Mouse (Mus musculus) adrenal gland, adult (tissue): Measurements from ENCODE around the gene Tsx.
A peak's percentile ranks its signal among the peaks of the same experiment; 100 is the strongest.
"Not testable (repeated sequence)": the region's sequence is repeated elsewhere in the genome, so short reads cannot be mapped to it uniquely, and the experiment has no call there.

Experiments used
- DNase-seq, 2 experiments: peaks; one replicate each; pipeline ENCODE4 v3.0.0; 2022 to 2023; ENCODE audit warnings: low spot score in 1 of 2; ENCODE audit not compliant: inconsistent age in 2 of 2

Tsx gene

GRCm38 (mm10) chrX:103414167-103414566 lies at the start of gene Tsx:
TSS of gene Tsx (plus strand) at chrX:103414467.
- DNase-seq, result no peak

GRCm38 (mm10) chrX:103366201-103366600 lies 48.1 kb upstream of the Tsx start:
- peak; percentile 48 to 72 for DNase-seq

- no peak for DNase-seq
Measured at GRCm38 (mm10) chrX:103368650-103369049, 45.6 kb upstream of the Tsx start.

GRCm38 (mm10) chrX:103371221-103371620 lies 43.0 kb upstream of the Tsx start:
- no peak for DNase-seq

DNA sequence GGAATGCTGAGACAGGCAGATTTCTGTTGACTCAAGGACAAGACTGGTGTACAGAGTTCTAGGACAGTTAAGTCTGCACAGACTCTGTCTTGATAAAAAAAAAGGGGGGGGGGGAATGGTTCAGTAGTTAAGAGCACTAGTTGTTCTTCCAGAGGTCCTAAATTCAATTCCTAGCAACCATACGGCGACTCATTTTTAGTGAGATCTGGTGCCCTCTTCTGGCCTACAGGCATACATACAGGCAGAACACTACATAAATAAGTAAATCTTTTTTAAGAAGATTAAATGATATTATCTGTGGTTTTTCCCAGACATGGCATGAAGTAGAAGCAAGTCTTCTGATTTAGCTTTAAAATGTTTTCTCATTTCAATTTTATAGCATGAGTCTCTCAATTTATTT lies 42.6 kb upstream of the Tsx start:
- DNase-seq, result no peak

DNA sequence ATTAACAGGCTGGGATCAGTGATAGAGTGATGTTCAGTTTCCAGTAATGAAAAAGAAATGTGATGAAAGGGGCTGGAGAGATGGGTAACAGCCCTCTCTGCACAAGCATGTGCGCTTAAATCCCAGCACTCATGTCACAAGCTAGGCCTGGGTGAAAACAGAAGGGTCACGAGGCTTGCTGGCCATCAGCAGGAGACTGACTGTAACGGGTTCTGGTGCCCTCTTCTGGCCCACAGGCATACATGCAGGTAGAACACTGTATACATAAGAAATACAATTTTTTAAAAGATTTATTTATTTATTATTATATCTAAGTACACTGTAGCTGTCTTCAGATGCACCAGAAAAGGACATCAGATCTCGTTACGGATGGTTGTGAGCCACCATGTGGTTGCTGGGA lies 40.0 kb upstream of the Tsx start:
- DNase-seq, result peak in 1 of 2 experiments; percentile 6

DNA sequence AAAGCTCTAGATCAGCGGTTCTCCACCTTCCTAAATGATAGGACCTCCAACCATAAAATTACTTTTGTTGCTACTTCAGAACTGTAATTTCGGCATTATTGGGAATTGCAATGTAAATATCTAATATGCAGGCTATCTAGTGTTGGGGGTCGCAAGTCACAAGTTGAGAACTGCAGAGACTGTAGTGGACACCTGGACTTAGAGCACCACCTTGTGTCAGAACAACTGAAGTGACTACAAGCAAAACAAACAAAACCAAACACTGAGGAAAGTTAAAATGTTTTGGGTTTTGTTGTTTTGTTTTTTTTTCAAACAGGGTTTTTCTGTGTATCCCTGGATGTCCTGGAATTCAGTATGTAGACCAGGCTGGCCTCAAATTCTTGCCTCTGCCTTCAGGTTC lies 29.7 kb upstream of the Tsx start:
- no peak for DNase-seq

- DNase-seq, result no peak
Measured at GRCm38 (mm10) chrX:103388131-103388530, 26.1 kb upstream of the Tsx start.

DNA sequence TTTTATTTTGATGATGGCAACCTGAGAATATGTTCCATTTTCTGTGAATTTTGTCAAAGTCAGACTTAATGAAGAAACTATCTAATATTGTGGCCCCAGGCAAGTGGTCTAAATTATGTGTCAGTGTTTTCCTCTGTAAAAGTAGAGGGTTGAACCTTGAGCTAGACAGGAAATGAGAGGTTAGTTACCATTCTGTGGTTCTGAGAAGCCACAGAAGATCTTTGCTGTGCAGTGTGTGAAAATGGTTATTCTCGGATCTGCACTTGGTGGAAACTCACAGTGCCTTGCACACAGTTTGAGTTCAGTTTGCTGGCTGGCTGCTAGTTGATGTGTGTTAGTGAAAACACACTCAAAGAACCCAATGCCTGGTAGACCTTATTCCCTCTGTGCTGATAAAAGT lies 20.4 kb upstream of the Tsx start:
- DNase-seq, result no peak

- DNase-seq, result no peak
Measured at GRCm38 (mm10) chrX:103405021-103405420, 9.2 kb upstream of the Tsx start.

GRCm38 (mm10) chrX:103421710-103422109 lies 7.4 kb downstream of the Tsx start, which contains the start of gene Gm26992:
TSS of gene Gm26992 (plus strand) at chrX:103422010.
- no peak for DNase-seq

DNA sequence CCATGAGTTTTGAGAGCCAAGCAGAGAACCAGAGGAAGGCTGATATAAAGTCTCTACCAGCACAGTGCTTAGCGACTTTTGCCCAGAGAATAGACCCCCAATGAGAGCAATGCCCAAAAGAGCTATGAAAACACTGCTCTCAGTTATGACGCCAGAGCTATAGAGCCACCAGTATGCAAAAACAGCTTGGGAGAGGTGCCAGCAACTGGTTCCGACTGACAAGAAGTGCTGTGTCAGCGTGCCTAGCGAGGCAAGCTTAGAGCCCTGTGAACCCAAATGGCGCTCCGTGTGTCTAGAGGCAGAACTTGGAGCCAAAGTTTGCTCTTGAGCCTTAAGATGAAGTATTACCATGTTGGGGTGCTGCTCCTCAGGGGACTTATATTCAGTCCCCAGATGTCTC lies 13.4 kb downstream of the Tsx start:
- no peak for DNase-seq

- DNase-seq, result no peak
Measured at GRCm38 (mm10) chrX:103432293-103432692, 18.0 kb downstream of the Tsx start.

GRCm38 (mm10) chrX:103438023-103438422 lies 23.8 kb downstream of the Tsx start:
- DNase-seq, result no peak

DNA sequence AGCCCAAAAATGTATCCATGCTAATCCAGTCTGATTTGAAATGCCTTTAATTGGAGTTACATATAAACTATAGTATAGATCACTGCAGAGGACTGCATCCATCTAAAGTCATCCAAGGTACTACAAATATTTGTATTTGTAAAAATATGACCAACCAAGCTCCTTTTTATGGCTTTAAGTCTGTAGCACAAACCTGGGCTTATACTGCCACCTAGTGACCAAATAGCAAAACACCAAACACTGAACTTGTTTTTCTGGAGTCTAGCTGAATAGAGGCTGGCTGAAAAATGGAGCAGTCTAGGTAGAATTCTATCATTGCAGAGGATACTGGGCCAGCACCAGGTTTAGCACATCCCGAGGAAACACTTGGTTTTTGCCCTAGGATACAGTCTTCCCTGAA lies 26.5 kb downstream of the Tsx start:
- peak in 1 of 2 experiments; percentile 74 for DNase-seq

DNA sequence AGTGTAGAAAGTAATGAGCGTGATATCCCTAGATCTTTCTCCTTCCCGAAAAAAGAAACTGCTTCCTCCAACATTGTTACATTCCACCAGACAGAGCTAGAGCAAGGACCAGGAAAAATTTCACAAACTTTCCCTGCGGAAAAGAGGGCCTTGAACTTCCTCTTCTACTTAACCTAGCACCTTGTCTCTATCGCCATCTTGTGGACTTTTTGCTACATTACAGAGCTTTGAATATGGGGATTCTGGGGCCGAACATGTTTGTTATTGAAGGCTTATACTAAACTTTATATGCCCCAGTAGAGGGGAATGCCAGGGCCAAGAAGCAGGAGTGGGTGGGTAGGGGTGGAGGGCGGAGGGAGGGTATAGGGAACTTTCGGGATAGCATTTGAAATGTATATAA lies 29.5 kb downstream of the Tsx start:
- DNase-seq, result peak in 1 of 2 experiments; percentile 84

GRCm38 (mm10) chrX:103447539-103448169 lies 33.4 kb downstream of the Tsx start:
- peak in 1 of 2 experiments; percentile 64 for DNase-seq

GRCm38 (mm10) chrX:103448429-103448828 lies 34.2 kb downstream of the Tsx start:
- not testable (repeated sequence) for DNase-seq

- not testable (repeated sequence) for DNase-seq
Measured at GRCm38 (mm10) chrX:103448943-103449722, 34.9 kb downstream of the Tsx start.

DNA sequence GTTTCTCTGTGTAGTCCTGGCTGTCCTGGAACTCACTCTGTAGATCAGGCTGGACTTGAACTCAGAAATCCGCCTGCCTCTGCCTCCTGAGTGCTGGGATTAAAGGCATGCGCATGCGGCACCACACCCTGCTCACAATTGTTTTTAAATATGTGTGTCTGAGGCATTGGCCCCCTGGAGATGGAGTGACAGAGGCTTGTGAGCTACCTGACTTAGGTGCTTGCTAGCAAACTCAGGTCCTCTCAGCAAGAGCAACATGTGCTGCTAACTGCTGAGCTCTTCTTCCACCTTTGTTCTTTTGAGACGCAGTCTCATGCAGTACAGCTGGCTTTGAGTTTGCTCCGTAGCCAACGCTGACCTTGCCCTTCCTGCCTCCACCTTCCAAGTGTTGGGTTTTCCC lies 38.5 kb downstream of the Tsx start:
- DNase-seq, result no peak

DNA sequence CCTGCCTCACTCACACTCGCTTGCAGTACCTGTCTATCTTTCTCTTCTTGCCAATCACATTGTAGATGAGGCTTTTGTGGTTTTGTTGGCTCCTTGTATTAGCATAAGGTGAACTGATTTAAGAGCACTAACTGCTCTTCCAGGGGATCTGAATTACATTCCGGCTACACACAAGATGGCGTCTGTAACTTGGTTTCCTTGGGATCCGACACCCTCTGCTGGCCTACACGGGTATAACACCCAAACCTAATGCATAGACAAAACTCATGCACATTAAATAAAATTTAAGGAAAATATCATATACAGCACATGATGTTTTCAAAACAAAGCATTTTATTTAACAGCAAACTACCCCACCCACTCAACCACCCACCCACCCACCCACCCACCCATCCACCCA lies 45.8 kb downstream of the Tsx start:
- peak in 1 of 2 experiments; percentile 45 for DNase-seq

- no peak for DNase-seq
Measured at GRCm38 (mm10) chrX:103468998-103469397, 54.7 kb downstream of the Tsx start.
